Mouse (Mus musculus) midbrain, embryonic 11.5 days (tissue): ENCODE results near the gene Cenpp. TPM values are rescaled to one million over a fixed set of nuclear protein-coding genes. Genes with fewer than 3 reads are reported as not detected.

Experiments used
- ATAC-seq: fragments of 200-750 bp; cut with Nextera tagmentation; 2 replicates; pipeline ENCODE4 v1.8.0; 2017; ENCODE audit warnings: moderate TSS enrichment, moderate library complexity; ENCODE audit not compliant: low FRiP score
- DNase-seq: peaks from one replicate; pipeline ENCODE4 v3.0.0; 2015; ENCODE audit warnings: low spot score; ENCODE audit errors: missing footprints
- H3K27ac ChIP-seq: fragments of 300-500 bp; sonication (generic); 2 replicates; pipeline ENCODE4 v1.5.1; 2014; ENCODE audit warnings: low read depth, low read length
- H3K27me3 ChIP-seq: fragments of 300-500 bp; sonication (generic); 2 replicates; pipeline ENCODE4 v1.6.1; 2014; ENCODE audit warnings: mild to moderate bottlenecking, low read length, moderate library complexity, mixed read lengths; ENCODE audit not compliant: control insufficient read depth, insufficient read depth
- H3K36me3 ChIP-seq: fragments of 300-500 bp; sonication (generic); 2 replicates; pipeline ENCODE4 v1.6.1; 2014; ENCODE audit warnings: mild to moderate bottlenecking, low read length, moderate library complexity, mixed read lengths; ENCODE audit not compliant: control insufficient read depth, insufficient read depth
- H3K4me1 ChIP-seq: fragments of 300-500 bp; sonication (generic); 2 replicates; pipeline ENCODE4 v1.6.1; 2014; ENCODE audit warnings: low read length; ENCODE audit not compliant: control insufficient read depth, insufficient read depth
- H3K4me2 ChIP-seq: fragments of 300-500 bp; sonication (generic); 2 replicates; pipeline ENCODE4 v1.6.1; 2014; ENCODE audit warnings: mild to moderate bottlenecking, moderate library complexity
- H3K4me3 ChIP-seq: fragments of 300-500 bp; sonication (generic); 2 replicates; pipeline ENCODE4 v1.5.1; 2014; ENCODE audit warnings: low read depth, low read length
- H3K9ac ChIP-seq: fragments of 300-500 bp; sonication (generic); 2 replicates; pipeline ENCODE4 v1.6.1; 2014; ENCODE audit warnings: low read length
- H3K9me3 ChIP-seq: fragments of 300-500 bp; sonication (generic); 2 replicates; pipeline ENCODE4 v1.6.1; 2016; ENCODE audit warnings: low read length; ENCODE audit not compliant: control insufficient read depth
- WGBS: fragments of 180-500 bp; shearing (Covaris S2); extraction: QIAGEN DNeasy Blood & Tissue Kit; methylation state at CpG from one replicate; pipeline ENCODE4 v1.1.7; 2014; 5-methylcytosine and 5-hydroxymethylcytosine counted together
- polyA plus RNA-seq: library from polyadenylated mRNA; unstranded; fragments of >200 nt; fragmentation: Nextera tagmentation; extraction: Ambion mirVana; gene quantifications from 2 replicates; pipeline ENCODE4 v1.2.1, GENCODE M21; 2014

Cenpp gene
- polyA plus RNA-seq, 1 experiment from 2014 or later = 40.7 TPM

DNA sequence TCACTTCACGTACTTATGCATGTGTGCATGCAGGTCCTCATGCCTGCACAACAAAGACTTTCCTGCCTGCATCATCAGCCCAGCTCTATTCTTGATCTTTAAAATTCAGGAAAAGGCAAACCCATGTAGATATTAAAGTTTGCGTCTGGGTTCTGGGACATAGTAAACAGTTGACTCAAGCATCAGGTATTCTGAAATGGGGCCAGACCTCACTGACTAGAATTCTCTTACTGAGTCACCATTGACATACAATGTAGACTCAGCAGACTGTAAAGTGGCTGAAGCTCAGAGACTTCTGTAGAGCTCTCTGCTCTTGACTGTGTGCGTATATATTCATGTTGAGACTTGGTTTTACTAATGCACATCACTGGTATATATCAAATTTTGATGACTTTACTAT is 103.0 kb downstream of the Cenpp start:
- Histone ChIP-seq H3K27ac (no peak overlapping the region), H3K36me3 (no peaks in the 10 kb centered on the region), H3K4me2 (no peak overlapping the region), H3K9me3 (no peaks in the 10 kb centered on the region), H3K27me3 (no peaks in the 10 kb centered on the region), H3K4me1 (no peaks in the 10 kb centered on the region), H3K9ac (no peak overlapping the region), H3K4me3 (no peak overlapping the region)
- 91% methylated on average over 3 of the region's 3 CpGs for WGBS
- ATAC-seq (no peak), DNase-seq (no peak)

DNA sequence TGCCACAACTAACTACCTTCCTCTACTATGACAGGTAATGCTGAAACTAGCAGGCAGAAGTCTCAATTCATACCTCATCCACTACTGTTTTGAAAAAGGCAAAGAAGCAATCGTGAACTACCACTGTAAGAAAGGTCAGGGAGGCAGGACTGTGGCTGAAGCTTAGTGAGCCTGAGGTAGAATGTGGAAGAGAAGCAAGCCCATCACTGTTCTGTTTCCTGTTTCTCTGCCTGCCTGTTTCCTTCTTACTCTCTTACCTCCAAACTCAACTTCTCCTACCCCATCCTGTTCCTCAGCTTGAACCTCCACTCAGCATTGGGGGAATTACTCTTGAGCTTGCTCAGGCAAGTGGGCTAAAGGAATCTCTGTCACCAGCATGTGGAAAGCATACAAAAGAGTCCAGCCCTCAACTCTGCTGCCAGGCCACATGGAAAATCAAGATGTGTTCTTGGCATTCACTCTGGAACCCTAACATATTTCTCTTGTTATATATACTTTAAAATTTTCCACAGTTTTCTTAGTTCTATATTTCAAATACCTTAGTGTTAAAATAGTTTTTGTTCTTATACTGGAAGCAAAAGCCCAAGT is 104.9 kb downstream of the Cenpp start:
- H3K9me3 ChIP-seq = no peaks in the 10 kb centered on the region
- no peak overlapping the region for H3K4me2 ChIP-seq
- 71% methylated on average over 1 of the region's 1 CpGs for WGBS
- H3K4me3 ChIP-seq = no peak overlapping the region
- H3K9ac ChIP-seq = no peak overlapping the region
- ATAC-seq (no peak), DNase-seq (no peak)
- H3K27me3 ChIP-seq = no peaks in the 10 kb centered on the region
- H3K27ac ChIP-seq = no peak overlapping the region
- no peaks in the 10 kb centered on the region for H3K36me3 ChIP-seq
- H3K4me1 ChIP-seq = no peaks in the 10 kb centered on the region

DNA sequence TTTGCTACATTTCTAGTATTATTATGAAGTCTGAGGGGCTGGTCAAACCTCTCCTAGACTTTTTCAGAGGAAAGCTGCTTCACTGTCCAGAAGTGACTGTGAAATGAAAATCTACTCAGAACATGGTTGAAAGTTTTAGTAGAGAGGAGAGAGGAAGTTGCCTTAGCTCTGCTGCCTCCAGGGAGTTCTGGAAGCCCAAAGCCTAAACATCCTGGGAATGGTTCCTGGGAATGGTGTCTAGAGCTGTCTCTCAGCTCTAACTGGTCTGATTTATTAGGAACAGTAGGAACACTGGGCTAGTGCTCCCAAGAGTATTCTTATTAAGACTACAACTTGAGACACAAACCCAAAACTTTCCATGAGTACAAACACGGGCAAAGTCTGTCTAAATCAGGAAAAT is 106.1 kb downstream of the Cenpp start:
- no peaks in the 10 kb centered on the region for H3K4me1 ChIP-seq
- DNase-seq (no peak), ATAC-seq (no peak)
- WGBS = 83% methylated on average over 1 of the region's 1 CpGs
- H3K4me2 ChIP-seq = no peak overlapping the region
- no peaks in the 10 kb centered on the region for H3K27me3 ChIP-seq
- no peaks in the 10 kb centered on the region for H3K9me3 ChIP-seq
- H3K27ac ChIP-seq = no peak overlapping the region
- no peaks in the 10 kb centered on the region for H3K36me3 ChIP-seq
- no peak overlapping the region for H3K9ac ChIP-seq
- H3K4me3 ChIP-seq = no peak overlapping the region

DNA sequence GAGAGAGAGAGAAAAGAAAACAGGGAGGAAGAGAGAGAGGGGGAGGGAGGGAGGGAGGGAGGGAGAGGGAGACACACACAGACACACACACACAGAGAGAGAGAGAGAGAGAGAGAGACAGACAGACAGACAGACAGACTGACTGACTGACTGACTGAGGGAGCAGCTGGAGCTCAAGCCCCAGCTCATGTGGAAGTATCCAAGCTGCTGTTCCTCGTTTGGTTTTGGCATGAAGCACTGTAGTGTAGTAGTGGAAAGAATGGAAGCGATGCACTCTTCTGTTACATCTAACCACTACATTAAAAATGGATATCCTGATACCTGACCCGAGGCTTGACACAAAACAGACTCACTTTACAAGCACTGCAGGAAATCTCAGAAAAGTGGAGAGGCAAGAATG is 106.9 kb downstream of the Cenpp start:
- no peaks in the 10 kb centered on the region for H3K4me1 ChIP-seq
- H3K9me3 ChIP-seq = no peaks in the 10 kb centered on the region
- no peaks in the 10 kb centered on the region for H3K36me3 ChIP-seq
- no peak for ATAC-seq
- H3K4me2 ChIP-seq = no peak overlapping the region
- DNase-seq = no peak
- WGBS = 58% methylated on average over 3 of the region's 3 CpGs
- no peak overlapping the region for H3K4me3 ChIP-seq
- H3K9ac ChIP-seq = no peak overlapping the region
- no peak overlapping the region for H3K27ac ChIP-seq
- no peaks in the 10 kb centered on the region for H3K27me3 ChIP-seq

DNA sequence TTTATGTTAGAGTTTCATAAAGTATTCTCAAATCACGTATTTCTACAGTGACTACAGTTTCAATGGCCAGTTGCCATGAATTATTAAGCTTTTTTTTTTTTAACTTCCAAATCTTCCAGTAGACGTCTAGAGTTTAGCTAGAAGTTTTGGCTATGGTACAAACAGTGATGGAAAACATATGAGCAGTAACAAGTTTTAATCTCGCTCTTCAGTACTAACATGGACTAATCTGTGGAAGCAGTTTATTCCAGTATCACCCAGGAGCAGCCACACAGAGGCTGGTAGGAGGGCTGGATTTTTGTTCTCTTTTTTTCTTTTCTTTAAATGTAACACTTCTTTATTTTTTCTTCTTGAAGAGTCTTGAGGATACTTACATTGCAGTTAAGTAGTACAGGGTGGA is 108.3 kb downstream of the Cenpp start, which contains the start of gene Aspn:
Aspn (plus strand) TSS at position 165 of the 400 bp plus-strand sequence.
- no peak within 1 kb of the TSS for H3K27ac ChIP-seq
- no peaks in the 10 kb centered on the region for H3K9me3 ChIP-seq
- DNase-seq (no peak), ATAC-seq (no peak)
- no peak within 1 kb of the TSS for H3K4me2 ChIP-seq
- no peak within 1 kb of the TSS for H3K9ac ChIP-seq
- no peaks in the 10 kb centered on the region for H3K27me3 ChIP-seq
- no peaks in the 10 kb centered on the region for H3K4me1 ChIP-seq
- no peaks in the 10 kb centered on the region for H3K36me3 ChIP-seq
- H3K4me3 ChIP-seq = no peak within 1 kb of the TSS
- WGBS = 82% methylated on average over 3 of the region's 3 CpGs

DNA sequence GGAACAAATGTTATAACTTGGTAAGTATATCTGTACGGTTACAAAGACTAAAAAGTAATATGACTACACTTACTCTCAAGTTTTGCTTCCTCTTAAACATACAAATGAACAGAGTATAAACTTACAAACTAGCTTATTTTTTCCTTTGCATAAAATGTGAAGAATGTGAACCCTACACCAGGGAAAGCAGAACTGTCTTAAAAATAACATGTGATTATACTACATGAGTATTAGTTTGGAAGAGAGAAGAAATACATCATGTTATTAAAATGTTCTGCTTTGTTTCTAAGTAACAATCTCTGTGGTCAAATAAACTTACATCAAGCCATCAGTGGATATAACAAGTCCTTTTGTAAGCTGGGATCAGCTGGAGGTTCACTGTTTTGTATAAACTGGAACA is 113.9 kb downstream of the Cenpp start:
- WGBS = 76% methylated on average over 1 of the region's 1 CpGs
- Histone ChIP-seq H3K4me2 (no peak overlapping the region), H3K36me3 (no peaks in the 10 kb centered on the region), H3K27me3 (no peaks in the 10 kb centered on the region), H3K9ac (no peak overlapping the region), H3K9me3 (no peaks in the 10 kb centered on the region), H3K4me3 (no peak overlapping the region), H3K27ac (no peak overlapping the region), H3K4me1 (no peaks in the 10 kb centered on the region)
- ATAC-seq (no peak), DNase-seq (no peak)

DNA sequence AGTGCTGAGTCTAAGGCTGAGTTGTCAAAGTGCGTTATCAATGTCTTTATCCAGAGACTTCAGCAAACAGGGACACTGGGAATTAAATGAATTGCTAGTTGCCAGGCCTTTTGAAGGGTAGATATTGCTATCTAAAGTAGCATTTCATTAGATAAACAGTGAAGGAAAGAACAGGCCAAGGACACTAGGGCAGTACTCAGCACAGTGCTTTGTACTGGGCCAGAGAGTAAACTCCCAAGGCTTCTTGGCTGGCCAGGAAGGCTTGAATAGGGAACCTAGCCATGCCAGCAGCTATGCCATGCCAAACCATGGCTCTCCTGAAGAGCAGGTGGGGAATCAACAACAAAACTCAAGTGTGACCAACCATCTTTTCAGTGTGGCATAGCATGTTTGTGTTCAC is 115.6 kb downstream of the Cenpp start:
- no peak for ATAC-seq

DNA sequence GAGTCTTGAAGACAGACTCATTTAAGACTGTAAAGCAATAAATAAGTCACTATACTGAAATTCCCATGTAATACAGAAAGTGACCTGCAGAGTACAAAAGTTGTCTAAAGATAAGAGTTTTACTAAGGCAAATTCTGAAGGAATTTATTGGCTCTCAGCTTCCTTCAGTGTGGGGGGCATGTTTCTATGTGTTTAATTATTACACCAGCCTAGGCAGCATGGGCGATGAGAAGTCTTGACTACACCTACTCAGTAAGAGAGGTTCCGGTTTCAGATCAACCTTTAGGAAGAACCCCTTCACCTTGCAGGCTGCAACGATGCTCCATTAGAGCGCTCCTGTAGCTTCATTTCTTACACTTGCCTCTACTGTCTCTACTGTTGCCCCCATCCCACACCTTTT is 121.9 kb downstream of the Cenpp start:
- Histone ChIP-seq H3K27ac (no peak overlapping the region), H3K4me3 (no peak overlapping the region), H3K9me3 (no peaks in the 10 kb centered on the region), H3K36me3 (no peaks in the 10 kb centered on the region), H3K4me1 (no peaks in the 10 kb centered on the region), H3K27me3 (no peaks in the 10 kb centered on the region), H3K4me2 (no peak overlapping the region), H3K9ac (no peak overlapping the region)
- WGBS = 100% methylated on average over 4 of the region's 4 CpGs
- ATAC-seq (no peak), DNase-seq (no peak)

More for the DNA sequence above, 115.6 kb downstream of the Cenpp start:
- H3K36me3 ChIP-seq = no peaks in the 10 kb centered on the region
- H3K4me3 ChIP-seq = no peak overlapping the region
- H3K4me1 ChIP-seq = no peaks in the 10 kb centered on the region
- 98% methylated on average over 1 of the region's 1 CpGs for WGBS
- no peak for DNase-seq
- H3K27me3 ChIP-seq = no peaks in the 10 kb centered on the region
- no peak overlapping the region for H3K4me2 ChIP-seq
- no peak overlapping the region for H3K9ac ChIP-seq
- H3K27ac ChIP-seq = no peak overlapping the region
- no peaks in the 10 kb centered on the region for H3K9me3 ChIP-seq

DNA sequence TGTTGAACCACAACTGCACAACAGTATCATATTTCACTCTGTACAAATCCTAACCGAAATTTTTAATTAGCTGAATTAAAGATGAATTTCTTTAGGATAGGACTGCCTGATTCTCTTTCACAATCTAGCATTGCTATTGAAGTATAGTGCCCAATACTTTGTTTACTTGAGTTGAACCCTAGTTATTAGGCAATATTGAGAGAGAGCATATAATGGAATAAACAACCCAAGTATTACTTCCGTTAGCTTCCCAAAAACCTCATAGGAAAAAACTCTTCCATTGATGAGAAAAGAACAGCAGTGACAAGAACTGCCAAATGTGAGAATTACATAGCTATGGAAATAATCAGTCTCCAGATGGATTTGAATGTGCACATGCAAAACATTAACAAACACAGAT is 126.3 kb downstream of the Cenpp start:
- no peaks in the 10 kb centered on the region for H3K4me1 ChIP-seq
- DNase-seq (no peak), ATAC-seq (no peak)
- H3K27ac ChIP-seq = no peak overlapping the region
- WGBS = 89% methylated on average over 2 of the region's 2 CpGs
- no peaks in the 10 kb centered on the region for H3K27me3 ChIP-seq
- no peak overlapping the region for H3K4me2 ChIP-seq
- no peaks in the 10 kb centered on the region for H3K9me3 ChIP-seq
- no peak overlapping the region for H3K4me3 ChIP-seq
- H3K36me3 ChIP-seq = no peaks in the 10 kb centered on the region
- H3K9ac ChIP-seq = no peak overlapping the region
